Mouse (Mus musculus): ENCODE data around the gene Gzme. TPM values are rescaled to one million over a fixed set of nuclear protein-coding genes. Genes with fewer than 3 reads are reported as not detected.

The Gzme gene
- polyA plus RNA-seq (2014; fragmentation: Illumina TruSeq; extraction: RNeasy Lipid Tissue Mini Kit (QIAGEN cat#74804); ENCODE audit: low read depth, low replicate concordance), result not detected

GRCm38 (mm10) chr14:56120525-56120924, at the start of gene Gzme:
Gene Gzme, minus strand, starts transcription at chr14:56120625.

GRCm38 (mm10) chr14:56159479-56159878, 39.1 kb upstream of the Gzme start, which contains the start of gene Gzmg:
Gene Gzmg, minus strand, starts transcription at chr14:56159579.

GRCm38 (mm10) chr14:56132508-56132907, 12.1 kb upstream of the Gzme start, which contains the start of gene Gzmd:
Gene Gzmd, minus strand, starts transcription at chr14:56132608.

GRCm38 (mm10) chr14:56102386-56102785, 18.0 kb downstream of the Gzme start, which contains the start of gene Ctsg:
Gene Ctsg, minus strand, starts transcription at chr14:56102574.

GRCm38 (mm10) chr14:56085167-56085566, 35.3 kb downstream of the Gzme start, which contains the start of gene Mcpt8:
Gene Mcpt8, minus strand, starts transcription at chr14:56085273.

Other genes with a start within 250 kb of the Gzme start
- gene Cbln3, start 236.2 kb downstream of the Gzme start, polyA plus RNA-seq (2014; fragmentation: Illumina TruSeq; extraction: RNeasy Lipid Tissue Mini Kit (QIAGEN cat#74804); ENCODE audit: low read depth, low replicate concordance), result 0.38 TPM
- gene Khnyn, start 235.7 kb downstream of the Gzme start, polyA plus RNA-seq (2014; fragmentation: Illumina TruSeq; extraction: RNeasy Lipid Tissue Mini Kit (QIAGEN cat#74804); ENCODE audit: low read depth, low replicate concordance), result 2.2 TPM
- gene Sdr39u1, start 220.3 kb downstream of the Gzme start, polyA plus RNA-seq (2014; fragmentation: Illumina TruSeq; extraction: RNeasy Lipid Tissue Mini Kit (QIAGEN cat#74804); ENCODE audit: low read depth, low replicate concordance), result 15.9 TPM
- not detected for gene Cma1, start 175.9 kb downstream of the Gzme start, polyA plus RNA-seq (2014; fragmentation: Illumina TruSeq; extraction: RNeasy Lipid Tissue Mini Kit (QIAGEN cat#74804); ENCODE audit: low read depth, low replicate concordance)
- not detected for gene Cma2, start 169.6 kb downstream of the Gzme start, polyA plus RNA-seq (2014; fragmentation: Illumina TruSeq; extraction: RNeasy Lipid Tissue Mini Kit (QIAGEN cat#74804); ENCODE audit: low read depth, low replicate concordance)
- gene Mcpt1, start 102.7 kb downstream of the Gzme start, polyA plus RNA-seq (2014; fragmentation: Illumina TruSeq; extraction: RNeasy Lipid Tissue Mini Kit (QIAGEN cat#74804); ENCODE audit: low read depth, low replicate concordance), result not detected
- gene Mcpt9, start 90.1 kb downstream of the Gzme start, polyA plus RNA-seq (2014; fragmentation: Illumina TruSeq; extraction: RNeasy Lipid Tissue Mini Kit (QIAGEN cat#74804); ENCODE audit: low read depth, low replicate concordance), result not detected
- not detected for gene Mcpt2, start 78.6 kb downstream of the Gzme start, polyA plus RNA-seq (2014; fragmentation: Illumina TruSeq; extraction: RNeasy Lipid Tissue Mini Kit (QIAGEN cat#74804); ENCODE audit: low read depth, low replicate concordance)
- 0.25 TPM for gene Mcpt4, start 58.3 kb downstream of the Gzme start, polyA plus RNA-seq (2014; fragmentation: Illumina TruSeq; extraction: RNeasy Lipid Tissue Mini Kit (QIAGEN cat#74804); ENCODE audit: low read depth, low replicate concordance)
- gene Mcpt8, start 35.4 kb downstream of the Gzme start, polyA plus RNA-seq (2014; fragmentation: Illumina TruSeq; extraction: RNeasy Lipid Tissue Mini Kit (QIAGEN cat#74804); ENCODE audit: low read depth, low replicate concordance), result not detected
- gene Ctsg, start 18.1 kb downstream of the Gzme start, polyA plus RNA-seq (2014; fragmentation: Illumina TruSeq; extraction: RNeasy Lipid Tissue Mini Kit (QIAGEN cat#74804); ENCODE audit: low read depth, low replicate concordance), result not detected
- not detected for gene Gzmd, start 12.0 kb upstream of the Gzme start, polyA plus RNA-seq (2014; fragmentation: Illumina TruSeq; extraction: RNeasy Lipid Tissue Mini Kit (QIAGEN cat#74804); ENCODE audit: low read depth, low replicate concordance)
- not detected for gene Gzmg, start 39.0 kb upstream of the Gzme start, polyA plus RNA-seq (2014; fragmentation: Illumina TruSeq; extraction: RNeasy Lipid Tissue Mini Kit (QIAGEN cat#74804); ENCODE audit: low read depth, low replicate concordance)
- 39.5 TPM for gene Gzmn, start 54.0 kb upstream of the Gzme start, polyA plus RNA-seq (2014; fragmentation: Illumina TruSeq; extraction: RNeasy Lipid Tissue Mini Kit (QIAGEN cat#74804); ENCODE audit: low read depth, low replicate concordance)
- gene Gzmf, start 90.8 kb upstream of the Gzme start, polyA plus RNA-seq (2014; fragmentation: Illumina TruSeq; extraction: RNeasy Lipid Tissue Mini Kit (QIAGEN cat#74804); ENCODE audit: low read depth, low replicate concordance), result not detected
- gene Gzmc, start 114.0 kb upstream of the Gzme start, polyA plus RNA-seq (2014; fragmentation: Illumina TruSeq; extraction: RNeasy Lipid Tissue Mini Kit (QIAGEN cat#74804); ENCODE audit: low read depth, low replicate concordance), result not detected
- gene Gzmb, start 141.6 kb upstream of the Gzme start, polyA plus RNA-seq (2014; fragmentation: Illumina TruSeq; extraction: RNeasy Lipid Tissue Mini Kit (QIAGEN cat#74804); ENCODE audit: low read depth, low replicate concordance), result not detected
- gene Atp12a, start 244.4 kb upstream of the Gzme start, polyA plus RNA-seq (2014; fragmentation: Illumina TruSeq; extraction: RNeasy Lipid Tissue Mini Kit (QIAGEN cat#74804); ENCODE audit: low read depth, low replicate concordance), result 0.20 TPM